Mouse (Mus musculus) G1E (cell line): ENCODE measurements at regions not wholly inside any gene's neighbourhood (a gene's known extent, or its start where the extent isn't known, plus 50 kb on each side); places are given as distances from the start of the nearest gene placed in this dataset.
"Not testable (repeated sequence)": the region's sequence is repeated elsewhere in the genome, so short reads cannot be mapped to it uniquely, and the experiment has no call there.

Source experiments
- ATAC-seq: 2 replicates; pipeline ENCODE4 v1.8.0; 2016; ENCODE audit warnings: mild to moderate bottlenecking; ENCODE audit not compliant: insufficient number of reproducible peaks, poor library complexity, low FRiP score, severe bottlenecking; ENCODE audit errors: extremely low read depth
- DNase-seq: peaks from one replicate; pipeline ENCODE4 v3.0.0; 2012; ENCODE audit warnings: low spot score
- H3K27me3 ChIP-seq: 2 replicates; pipeline ENCODE4 v1.6.1; 2012; ENCODE audit warnings: mild to moderate bottlenecking, low read length, inconsistent platforms; ENCODE audit not compliant: insufficient read depth
- H3K36me3 ChIP-seq: replicated peaks from 2 replicates; pipeline ENCODE3; 2012; ENCODE audit warnings: mild to moderate bottlenecking, inconsistent platforms
- H3K4me1 ChIP-seq: 2 replicates; pipeline ENCODE4 v1.6.1; 2012; ENCODE audit warnings: low read depth, low read length, inconsistent platforms, mixed read lengths; ENCODE audit not compliant: insufficient read depth
- H3K4me3 ChIP-seq: 2 replicates; pipeline ENCODE4 v1.5.1; 2012; ENCODE audit warnings: low read depth, mild to moderate bottlenecking, inconsistent platforms, low read length, moderate library complexity, mixed read lengths
- H3K9me3 ChIP-seq: replicated peaks from 2 replicates; pipeline ENCODE4 v1.6.1; 2012; ENCODE audit warnings: inconsistent platforms
- CTCF ChIP-seq: IDR thresholded peaks from 2 replicates; pipeline ENCODE4 v1.5.1; 2012; ENCODE audit warnings: low read depth, low read length, inconsistent platforms, mixed read lengths
- GATA1 ChIP-seq: IDR thresholded peaks from 2 replicates; pipeline ENCODE4 v1.6.1; 2012; ENCODE audit warnings: borderline replicate concordance, low read length, inconsistent platforms, mixed read lengths
- GATA2 ChIP-seq: IDR thresholded peaks from 2 replicates; pipeline ENCODE4 v1.6.1; 2012; ENCODE audit warnings: low read depth, low read length, inconsistent platforms, borderline replicate concordance
- POLR2AphosphoS5 ChIP-seq: IDR thresholded peaks from 2 replicates; pipeline ENCODE4 v1.6.1; 2012; ENCODE audit warnings: low read depth, low read length, inconsistent platforms; ENCODE audit not compliant: insufficient replicate concordance
- TAL1 ChIP-seq: conservative IDR thresholded peaks from 2 replicates; pipeline ENCODE4 v1.6.1; 2012; ENCODE audit warnings: low read depth, low read length, inconsistent platforms, mixed read lengths

GRCm38 (mm10) chr10:8124124-8124523, 168.1 kb upstream of the Tab2 start:
- ATAC-seq, result no peak
- H3K4me1 ChIP-seq, result peaks cover 14% of the 10 kb centered on the region
- no peak for TF ChIP-seq TAL1
- TF ChIP-seq GATA1, result no peak
- TF ChIP-seq POLR2AphosphoS5, result no peak
- no peak for DNase-seq
- no peaks in the 10 kb centered on the region for H3K9me3 ChIP-seq
- no peak overlapping the region for H3K4me3 ChIP-seq
- no peaks in the 10 kb centered on the region for H3K27me3 ChIP-seq
- no peaks in the 10 kb centered on the region for H3K36me3 ChIP-seq

DNA sequence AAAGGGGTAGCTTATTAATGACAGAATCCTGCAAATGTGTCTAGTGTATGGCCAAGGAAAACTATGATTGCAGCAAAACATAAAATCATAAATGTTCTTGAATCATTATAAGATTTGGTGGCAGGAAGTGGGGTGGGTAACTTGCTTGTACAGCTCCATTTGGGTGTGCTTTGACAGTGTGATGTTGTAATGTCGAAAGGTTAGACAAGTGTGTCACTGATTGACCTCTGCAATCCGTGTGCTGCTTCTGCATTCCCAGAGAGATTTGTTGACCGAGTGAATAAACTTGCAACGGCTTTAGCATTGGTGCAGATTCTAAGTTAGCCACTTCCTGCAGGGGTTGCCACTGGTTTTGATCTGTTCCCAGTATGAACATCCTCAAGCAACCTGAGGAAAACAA, 165.9 kb upstream of the Tab2 start:
- peaks cover 2% of the 10 kb centered on the region; the same call in 1 of the 2 replicates for H3K4me1 ChIP-seq
- H3K9me3 ChIP-seq, result no peaks in the 10 kb centered on the region
- no peak for DNase-seq
- peaks cover 3% of the 10 kb centered on the region; the same call in 1 of the 2 replicates for H3K27me3 ChIP-seq
- TF ChIP-seq TAL1, result no peak
- no peak for TF ChIP-seq GATA2
- no peak for TF ChIP-seq GATA1
- no peak for TF ChIP-seq CTCF
- TF ChIP-seq POLR2AphosphoS5, result no peak
- ATAC-seq, result no peak
- H3K36me3 ChIP-seq, result no peaks in the 10 kb centered on the region
- H3K4me3 ChIP-seq, result no peak overlapping the region

DNA sequence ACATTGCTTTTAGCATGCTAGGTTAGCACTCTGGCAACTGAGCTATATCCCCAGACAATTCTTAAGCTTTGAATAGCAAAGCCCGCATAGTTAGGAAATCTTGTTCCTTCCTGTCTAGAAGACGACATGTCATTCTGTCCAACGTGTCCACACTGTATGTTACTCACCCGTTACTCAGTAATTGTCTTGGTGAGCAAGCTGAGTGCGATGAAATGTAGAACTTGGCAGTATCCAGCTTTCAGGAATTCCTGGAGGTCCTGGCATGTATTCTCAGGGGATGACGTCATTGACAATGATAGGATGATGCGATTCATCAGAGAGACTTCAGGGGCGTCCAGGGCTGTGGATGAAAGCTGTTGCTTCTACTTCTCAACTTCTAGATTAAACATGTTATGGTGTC, 160.8 kb upstream of the Tab2 start:
- ATAC-seq, result no peak
- no peak for DNase-seq
- no peak for TF ChIP-seq GATA2
- no peak for TF ChIP-seq POLR2AphosphoS5

DNA sequence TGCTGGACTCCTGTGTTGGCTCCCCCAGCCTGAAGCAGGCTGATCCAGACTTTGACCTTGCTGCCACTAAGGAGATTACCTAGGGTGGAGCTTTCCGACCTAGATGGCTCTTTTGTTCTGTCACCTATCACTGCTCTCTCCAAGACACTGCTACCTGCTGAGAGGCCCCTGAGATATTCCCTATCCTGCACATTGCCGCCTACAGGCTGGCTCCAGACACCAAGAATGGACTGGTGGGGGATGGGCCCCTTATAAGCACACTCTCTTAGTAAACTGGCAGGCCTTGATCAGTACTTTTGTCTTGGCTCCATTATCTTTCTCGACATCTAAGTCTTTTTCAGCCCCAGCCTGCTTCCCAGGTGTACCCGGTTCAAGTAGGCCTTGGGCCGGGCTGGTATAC, 158.9 kb upstream of the Tab2 start:
- not testable (repeated sequence) for H3K4me3 ChIP-seq, ATAC-seq, H3K36me3 ChIP-seq, DNase-seq, H3K27me3 ChIP-seq, H3K9me3 ChIP-seq, H3K4me1 ChIP-seq

More for the DNA sequence above, 160.8 kb upstream of the Tab2 start:
- Histone ChIP-seq H3K4me3 (no peak overlapping the region), H3K4me1 (no peaks in the 10 kb centered on the region; the same call in 1 of the 2 replicates), H3K9me3 (no peaks in the 10 kb centered on the region), H3K36me3 (no peaks in the 10 kb centered on the region), H3K27me3 (peaks cover 3% of the 10 kb centered on the region; the same call in 1 of the 2 replicates)

- peaks cover 3% of the 10 kb centered on the region; the same call in 1 of the 2 replicates for H3K27me3 ChIP-seq
- DNase-seq, result no peak
- ATAC-seq, result no peak
- no peaks in the 10 kb centered on the region for H3K9me3 ChIP-seq
- TF ChIP-seq TAL1 (no peak), GATA2 (no peak), CTCF (no peak), GATA1 (no peak), POLR2AphosphoS5 (no peak)
- H3K4me3 ChIP-seq, result no peak overlapping the region
- H3K36me3 ChIP-seq, result no peaks in the 10 kb centered on the region
- H3K4me1 ChIP-seq, result no peaks in the 10 kb centered on the region; the same call in 1 of the 2 replicates
These were observed 158.5 kb upstream of the Tab2 start for GRCm38 (mm10) chr10:8114530-8114929.

DNA sequence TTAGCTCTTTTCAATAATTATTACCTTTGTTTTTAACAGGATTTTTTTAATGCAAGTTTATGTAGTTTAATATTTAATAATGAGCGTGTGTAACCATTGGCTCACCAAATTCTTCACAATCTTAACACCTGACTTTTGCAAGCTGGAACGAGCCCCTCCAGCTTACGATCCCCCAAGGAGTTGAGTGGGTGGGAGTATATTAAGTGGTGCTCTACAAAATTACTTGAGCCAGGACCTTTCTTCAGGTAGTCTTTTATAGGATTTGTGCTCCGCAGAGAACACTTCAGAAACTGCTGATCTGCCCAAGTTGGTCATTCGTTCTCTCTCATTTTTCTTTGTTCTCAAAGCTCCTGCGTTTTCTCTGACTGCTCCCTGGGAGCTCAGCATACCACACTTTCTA, 144.5 kb upstream of the Tab2 start:
- DNase-seq (no peak), ATAC-seq (no peak)
- H3K4me3 ChIP-seq, result no peak overlapping the region
- TF ChIP-seq TAL1, result no peak
- TF ChIP-seq POLR2AphosphoS5, result no peak
- TF ChIP-seq CTCF, result no peak
- no peak for TF ChIP-seq GATA2
- no peak for TF ChIP-seq GATA1
- peaks cover 3% of the 10 kb centered on the region; the same call in 1 of the 2 replicates for H3K9me3 ChIP-seq
- H3K27me3 ChIP-seq, result peaks cover 5% of the 10 kb centered on the region; the same call in 1 of the 2 replicates
- no peaks in the 10 kb centered on the region for H3K36me3 ChIP-seq
- H3K4me1 ChIP-seq, result no peaks in the 10 kb centered on the region

DNA sequence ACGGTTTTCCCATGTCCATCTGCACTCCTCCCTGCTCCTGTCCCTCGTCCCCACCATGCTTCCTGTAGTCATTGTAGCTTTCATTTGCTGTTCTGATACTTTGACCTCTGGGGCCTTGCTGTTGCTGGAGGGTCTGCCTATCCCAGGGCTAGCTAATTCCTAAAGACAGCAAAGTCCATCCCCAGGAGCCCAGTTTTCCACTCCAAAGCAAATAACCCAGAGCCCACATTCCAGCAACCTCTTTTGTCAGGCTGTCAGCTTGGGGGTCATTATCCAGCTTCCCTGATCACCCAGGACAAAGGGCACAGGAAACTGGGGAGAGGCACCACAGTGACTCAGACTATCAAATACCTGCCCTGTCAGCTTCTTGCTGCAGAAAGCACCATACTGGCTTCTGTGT, 139.9 kb upstream of the Tab2 start:
- ATAC-seq, result no peak

More for the DNA sequence above, 139.9 kb upstream of the Tab2 start:
- TF ChIP-seq TAL1, result no peak
- TF ChIP-seq CTCF, result no peak
- TF ChIP-seq POLR2AphosphoS5, result no peak
- Histone ChIP-seq H3K4me1 (no peaks in the 10 kb centered on the region), H3K36me3 (no peaks in the 10 kb centered on the region), H3K27me3 (peaks cover 9% of the 10 kb centered on the region), H3K4me3 (no peak overlapping the region), H3K9me3 (peaks cover 3% of the 10 kb centered on the region; the same call in 1 of the 2 replicates)
- no peak for DNase-seq
